Mouse (Mus musculus) thymus, adult 2 months (tissue): Measurements from ENCODE around the gene Map3k14. TPM values are rescaled to one million over a fixed set of nuclear protein-coding genes. Genes with fewer than 3 reads are reported as not detected.

Experiments used
- DNase-seq: peaks from one replicate; pipeline ENCODE4 v3.0.0; 2021
- H3K27ac ChIP-seq: fragments of 200-500 bp; 2 replicates; pipeline ENCODE4 v1.5.1; 2012; ENCODE audit warnings: low read length, control low read depth; ENCODE audit not compliant: control insufficient read depth, insufficient read depth
- H3K27me3 ChIP-seq: fragments of 200-500 bp; 2 replicates; pipeline ENCODE4 v1.6.1; 2012; ENCODE audit warnings: mild to moderate bottlenecking, low read length, moderate library complexity, mixed read lengths; ENCODE audit not compliant: control insufficient read depth, insufficient read depth
- H3K36me3 ChIP-seq: fragments of 200-500 bp; 2 replicates; pipeline ENCODE4 v1.6.1; 2012; ENCODE audit warnings: mild to moderate bottlenecking, low read length, moderate library complexity; ENCODE audit not compliant: control insufficient read depth, insufficient read depth
- H3K4me1 ChIP-seq: fragments of 200-500 bp; replicated peaks from 2 replicates; pipeline ENCODE4 v1.6.1; 2012; ENCODE audit warnings: low read length; ENCODE audit not compliant: control insufficient read depth, insufficient read depth
- H3K4me3 ChIP-seq: fragments of 200-500 bp; 2 replicates; pipeline ENCODE4 v1.5.1; 2012; ENCODE audit warnings: mild to moderate bottlenecking, low read length, control low read depth, moderate library complexity; ENCODE audit not compliant: control insufficient read depth, insufficient read depth
- CTCF ChIP-seq: fragments of 200-500 bp; IDR thresholded peaks from 2 replicates; pipeline ENCODE4 v1.5.1; 2012; ENCODE audit warnings: mild to moderate bottlenecking, control low read depth, low read length, moderate library complexity, borderline replicate concordance; ENCODE audit not compliant: control insufficient read depth, poor library complexity, insufficient read depth; ENCODE audit errors: extremely low read depth
- POLR2A ChIP-seq: fragments of 200-500 bp; IDR thresholded peaks from 2 replicates; pipeline ENCODE4 v1.6.1; 2012; ENCODE audit warnings: mild to moderate bottlenecking, low read length, control low read depth, moderate library complexity; ENCODE audit not compliant: control insufficient read depth, poor library complexity, insufficient read depth; ENCODE audit errors: extremely low read depth
- whole genome bisulfite sequencing: fragments of 180-500 bp; shearing (Covaris S2); methylation state at CpG from one replicate; pipeline ENCODE4 v1.1.7; 2018; 5-methylcytosine and 5-hydroxymethylcytosine counted together
- polyA plus RNA-seq: library from polyadenylated mRNA; depleted of rRNA; stranded (reverse); fragments of >200 nt; gene quantifications from 2 replicates; pipeline ENCODE4 v1.2.3, GENCODE M21; 2012

Gene Map3k14
- polyA plus RNA-seq, 1 experiment, result 40.7 TPM

DNA sequence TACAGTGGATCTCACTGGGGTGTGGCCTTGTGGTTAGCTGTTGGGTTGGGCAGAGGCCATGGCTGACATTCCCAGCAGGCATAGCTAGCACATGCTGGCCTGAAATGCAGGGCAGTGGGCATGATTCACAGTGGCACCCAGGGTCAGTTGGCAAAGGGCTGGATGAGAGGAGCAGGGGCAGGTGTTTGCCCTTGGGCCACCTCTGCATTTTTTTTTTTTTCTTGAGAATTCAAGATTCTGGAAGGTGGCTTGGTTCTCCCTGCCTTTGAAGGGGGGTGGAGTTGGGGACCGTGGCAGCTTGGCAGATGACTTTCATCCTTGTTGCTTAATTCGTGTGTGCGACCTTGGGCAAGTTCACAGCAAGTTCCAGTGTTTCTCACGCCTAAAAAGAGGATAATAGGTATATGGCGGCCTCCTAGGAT lies 92.8 kb downstream of the Map3k14 start:
- H3K27me3 ChIP-seq, result no peaks in the 10 kb centered on the region
- peaks cover 2% of the 10 kb centered on the region; the same call in 1 of the 2 replicates for H3K36me3 ChIP-seq
- H3K4me1 ChIP-seq, result peaks cover 69% of the 10 kb centered on the region
- WGBS, result 11% methylated on average over 5 of the region's 5 CpGs
- no peak for TF ChIP-seq POLR2A
- H3K4me3 ChIP-seq, result peak overlapping the region; percentile 99
- peak overlapping the region; percentile 92 for H3K27ac ChIP-seq
- DNase-seq, result peak; percentile 50

DNA sequence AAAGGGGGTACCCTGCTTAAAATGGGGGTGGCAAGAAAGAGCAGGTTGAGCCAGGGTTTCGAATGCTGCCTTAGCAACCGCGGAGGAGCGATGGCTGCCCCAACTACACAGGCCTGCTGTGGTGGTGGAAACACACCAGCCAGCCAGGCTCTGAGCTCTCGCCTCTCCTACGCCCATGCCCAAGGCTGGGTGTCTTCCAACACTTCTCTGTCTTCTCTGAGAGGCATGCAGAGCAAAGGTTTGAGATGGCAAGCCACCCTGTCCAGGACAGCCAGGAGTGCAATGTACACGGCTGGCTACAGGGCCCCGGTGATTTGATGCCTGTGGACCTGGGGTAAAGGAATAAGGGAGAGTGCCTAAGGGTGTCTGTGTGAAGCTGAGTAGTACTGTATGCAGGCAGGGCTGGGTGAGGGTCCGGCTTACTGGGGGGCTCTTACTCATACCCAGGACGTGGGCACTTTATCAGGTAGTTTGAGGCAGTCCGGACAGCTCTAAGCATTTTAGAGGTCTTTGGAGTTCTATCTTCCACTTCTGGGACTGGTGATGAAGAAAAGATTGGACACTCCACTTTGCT lies 93.4 kb downstream of the Map3k14 start:
- peak overlapping the region; percentile 99 for H3K4me3 ChIP-seq
- peak overlapping the region; percentile 92 for H3K27ac ChIP-seq
- no peak for TF ChIP-seq POLR2A
- no peak for TF ChIP-seq CTCF
- H3K36me3 ChIP-seq, result no peaks in the 10 kb centered on the region
- H3K27me3 ChIP-seq, result no peaks in the 10 kb centered on the region
- 24% methylated on average over 11 of the region's 11 CpGs for WGBS
- H3K4me1 ChIP-seq, result peaks cover 73% of the 10 kb centered on the region
- peak; percentile 54 for DNase-seq

DNA sequence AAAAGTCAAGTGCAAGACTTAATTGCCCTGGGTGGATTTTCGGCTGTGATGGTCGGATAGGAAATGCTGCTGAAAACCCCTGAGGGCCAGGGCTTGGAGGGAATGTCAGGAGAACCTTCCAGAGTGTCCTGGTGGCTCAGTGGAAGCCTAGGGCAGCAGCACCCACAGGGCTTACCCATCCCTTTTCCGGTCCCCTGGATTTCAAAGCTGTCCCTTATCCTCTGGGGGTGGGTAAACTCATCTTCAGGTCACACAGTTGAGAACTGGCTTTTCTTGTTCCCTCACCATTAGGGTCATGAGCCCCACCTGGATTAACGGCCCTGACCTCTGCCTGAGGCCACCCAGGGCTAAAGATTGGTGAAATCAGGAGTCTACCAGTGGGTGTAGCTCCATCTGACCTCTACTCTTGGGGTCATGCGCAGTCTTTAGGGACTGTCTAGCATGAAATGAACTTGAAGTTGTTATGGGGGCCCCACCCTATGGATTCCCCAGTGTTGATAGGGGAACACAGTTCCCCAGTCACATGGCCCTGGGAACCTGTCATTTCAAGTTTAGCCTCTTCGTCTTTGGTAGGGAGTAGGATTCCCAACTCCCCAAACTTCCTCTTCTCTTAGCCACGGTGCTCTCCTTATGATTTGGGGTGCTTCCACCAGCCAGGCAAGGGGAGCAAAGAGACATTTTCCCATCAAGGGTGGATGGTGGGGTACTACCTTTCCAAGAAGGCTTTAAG lies 94.1 kb downstream of the Map3k14 start:
- peak overlapping the region; percentile 92 for H3K27ac ChIP-seq
- no peaks in the 10 kb centered on the region for H3K36me3 ChIP-seq
- TF ChIP-seq CTCF (no peak), POLR2A (no peak)
- WGBS, result 49% methylated on average over 7 of the region's 7 CpGs
- H3K4me3 ChIP-seq, result peak overlapping the region; percentile 99
- no peaks in the 10 kb centered on the region for H3K27me3 ChIP-seq
- H3K4me1 ChIP-seq, result peaks cover 67% of the 10 kb centered on the region
- no peak for DNase-seq

DNA sequence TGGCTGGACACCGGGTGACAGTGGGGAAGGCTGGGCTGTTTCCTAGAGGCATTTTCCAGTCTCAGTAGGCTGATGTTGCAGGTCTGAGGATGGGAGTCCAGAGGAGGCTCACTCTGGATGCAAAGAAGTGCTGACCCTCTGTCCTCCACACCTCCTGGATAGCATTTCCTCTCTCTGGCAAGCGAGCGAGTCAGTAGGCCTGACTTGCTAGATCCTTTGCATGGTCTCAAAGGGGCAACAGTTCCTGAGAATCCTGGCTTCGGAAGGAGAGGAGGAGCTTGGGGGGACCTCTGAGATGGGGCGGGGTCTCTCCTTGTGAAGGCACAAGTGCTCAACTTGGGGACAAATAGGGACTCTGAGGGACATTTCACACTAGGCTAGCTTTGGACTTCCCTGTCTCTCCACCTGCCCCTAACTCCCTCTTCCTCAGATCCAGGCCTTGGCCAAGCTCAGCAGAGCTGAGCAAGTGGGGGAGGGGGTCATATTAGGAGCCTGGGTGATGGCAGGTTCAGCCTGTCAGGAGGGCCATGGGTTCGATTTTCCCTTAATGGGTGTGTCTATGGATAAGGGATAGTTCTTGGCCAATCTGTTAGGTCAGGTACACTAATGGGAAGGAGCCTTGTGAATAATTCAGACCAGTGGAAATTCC lies 94.8 kb downstream of the Map3k14 start:
- no peak for DNase-seq
- Histone ChIP-seq H3K27ac (peak overlapping the region; percentile 92), H3K36me3 (no peaks in the 10 kb centered on the region), H3K27me3 (no peaks in the 10 kb centered on the region), H3K4me3 (peak overlapping the region; percentile 99), H3K4me1 (peaks cover 61% of the 10 kb centered on the region)
- TF ChIP-seq CTCF (no peak), POLR2A (0 out of 2 replicates have a peak, but pooled peaks have one; percentile 25)
- WGBS, result 17% methylated on average over 6 of the region's 6 CpGs

DNA sequence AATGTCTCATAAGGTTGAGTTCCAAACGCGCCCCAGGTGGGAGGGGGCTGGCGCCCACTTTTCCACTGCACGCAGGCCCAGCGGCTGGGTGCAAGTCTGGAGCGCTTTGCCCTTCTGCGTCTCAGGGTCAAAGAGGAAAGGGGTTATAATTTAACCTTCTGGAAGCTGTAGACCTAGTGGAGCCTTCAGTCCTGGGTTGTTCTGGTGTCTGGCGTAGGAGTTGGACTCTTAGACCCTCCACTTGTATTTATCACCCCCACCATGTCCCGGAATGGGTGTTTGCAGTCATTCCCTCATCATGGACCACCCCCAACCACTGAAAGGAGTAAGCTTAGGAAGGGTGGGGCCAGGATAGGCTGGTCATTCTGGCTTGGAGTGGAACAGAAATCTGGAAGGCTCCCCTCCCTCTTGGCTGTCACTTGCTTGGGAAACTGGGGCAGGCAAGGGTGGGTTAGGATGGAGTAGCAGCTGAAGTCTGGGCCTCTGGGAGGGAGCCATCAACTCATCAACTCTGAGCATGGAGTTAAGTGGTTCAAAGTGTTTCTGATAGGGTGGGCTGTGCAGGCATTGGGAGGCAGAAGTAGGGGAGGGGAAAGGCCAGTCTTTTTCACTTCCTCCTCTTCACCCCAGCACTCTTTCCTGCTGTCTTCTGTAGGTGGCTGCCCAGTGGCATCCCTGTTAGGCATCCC lies 95.4 kb downstream of the Map3k14 start:
- H3K36me3 ChIP-seq, result no peaks in the 10 kb centered on the region
- WGBS, result 5% methylated on average over 9 of the region's 9 CpGs
- H3K4me1 ChIP-seq, result peaks cover 54% of the 10 kb centered on the region
- H3K27me3 ChIP-seq, result no peaks in the 10 kb centered on the region
- TF ChIP-seq POLR2A, result no peak
- TF ChIP-seq CTCF, result no peak
- peak overlapping the region; percentile 99 for H3K4me3 ChIP-seq
- peak overlapping the region; percentile 92 for H3K27ac ChIP-seq
- peak; percentile 51 for DNase-seq

DNA sequence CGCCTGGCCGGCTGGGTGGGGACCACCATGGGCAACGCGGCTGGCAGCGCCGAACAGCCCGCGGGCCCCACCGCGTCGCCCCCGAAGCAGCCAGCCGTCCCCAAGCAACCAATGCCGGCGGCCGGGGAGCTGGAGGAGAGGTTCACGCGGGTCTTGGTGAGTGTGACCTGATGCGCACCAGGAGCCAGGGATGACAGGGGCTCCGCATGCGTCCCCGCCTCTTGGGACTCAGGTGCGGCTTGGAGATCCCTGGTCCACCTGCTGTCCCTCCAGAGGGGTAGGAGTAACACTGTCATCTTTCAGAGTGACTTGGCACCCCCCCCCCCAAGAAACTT lies 96.0 kb downstream of the Map3k14 start:
- Histone ChIP-seq H3K27ac (peak overlapping the region; percentile 92), H3K36me3 (no peaks in the 10 kb centered on the region), H3K27me3 (no peaks in the 10 kb centered on the region), H3K4me3 (peak overlapping the region; percentile 99), H3K4me1 (peaks cover 49% of the 10 kb centered on the region)
- no peak for DNase-seq
- WGBS, result 1% methylated on average over 23 of the region's 23 CpGs
- no peak for TF ChIP-seq CTCF
- TF ChIP-seq POLR2A, result no peak; the same call in 1 of the 2 replicates
